Mouse (Mus musculus): ENCODE data around the gene Olfr490.

Olfr490 gene

DNA sequence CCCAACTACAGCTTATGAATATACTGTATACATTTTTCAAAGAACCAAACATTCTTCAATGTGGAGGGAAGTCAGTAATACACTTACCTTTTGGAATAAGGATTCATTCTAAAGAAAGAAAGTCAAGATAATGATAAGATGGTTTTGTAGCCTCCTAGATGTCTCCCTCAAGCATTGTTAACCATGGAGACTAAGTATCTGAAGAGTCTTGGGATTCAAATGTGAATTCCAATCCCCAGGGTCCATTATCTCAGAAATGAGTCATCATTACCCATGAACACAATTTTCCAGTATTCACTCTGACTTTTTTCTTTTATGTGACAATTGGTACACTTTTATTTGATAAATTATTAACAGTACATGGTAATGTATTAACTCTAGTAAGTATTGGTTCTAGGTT, at the start of gene Olfr490:
Gene Olfr490, minus strand, starts transcription at position 101 of the 400 bp plus-strand sequence.
- no peak for DNase-seq (ENCODE audit: low read depth, low spot score)

GRCm38 (mm10) chr7:108323574-108323973, 34.8 kb upstream of the Olfr490 start, which contains the start of gene Olfr492:
Gene Olfr492 (minus strand): TSS chr7:108323674.
- DNase-seq (ENCODE audit: low read depth, low spot score), result no peak

- DNase-seq (ENCODE audit: low read depth, low spot score), result no peak
These were observed 24.4 kb upstream of the Olfr490 start, which contains the start of gene Olfr491 for GRCm38 (mm10) chr7:108313151-108313550. Gene Olfr491 (plus strand): TSS chr7:108313451.

DNA sequence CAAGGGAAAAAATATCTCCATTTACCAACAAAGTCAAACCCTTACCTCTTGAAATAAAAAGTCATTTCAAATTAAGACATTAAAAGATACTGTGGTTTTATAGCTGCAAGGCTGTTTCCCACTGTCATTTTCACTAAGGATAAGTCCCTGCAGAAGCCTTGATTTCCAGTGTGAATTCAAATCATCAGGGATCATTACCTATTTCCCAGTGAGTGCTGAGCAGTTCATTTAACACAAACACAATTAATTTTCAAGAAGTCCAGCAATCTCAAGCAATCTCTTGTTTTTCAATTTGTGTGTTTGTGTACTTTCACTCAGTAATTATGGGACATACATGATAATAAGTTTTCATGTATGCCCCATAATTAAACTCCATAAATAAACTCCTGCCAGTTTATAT, 30.5 kb downstream of the Olfr490 start, which contains the start of gene Olfr488:
Gene Olfr488, minus strand, starts transcription at position 101 of the 400 bp plus-strand sequence.
- DNase-seq (ENCODE audit: low read depth, low spot score), result no peak

All from brain, embryonic 18.5 days (tissue).